Mouse (Mus musculus) ES-E14 (cell line): ENCODE results near the gene Pamr1.

Experiments
- CHD2 ChIP-seq: IDR thresholded peaks from 2 replicates; pipeline ENCODE4 v1.6.1; 2014; ENCODE audit warnings: mild to moderate bottlenecking, low read depth, low read length, inconsistent platforms
- HCFC1 ChIP-seq: IDR thresholded peaks from 2 replicates; pipeline ENCODE4 v1.6.1; 2012; ENCODE audit warnings: low read length, inconsistent platforms, borderline replicate concordance; ENCODE audit not compliant: insufficient read depth
- MAFK ChIP-seq: IDR thresholded peaks from 2 replicates; pipeline ENCODE4 v1.6.1; 2014; ENCODE audit warnings: mild to moderate bottlenecking, low read depth, low read length, inconsistent platforms; ENCODE audit not compliant: insufficient read depth
- ZC3H11A ChIP-seq: IDR thresholded peaks from 2 replicates; pipeline ENCODE4 v1.6.1; 2012; ENCODE audit warnings: low read depth, mild to moderate bottlenecking, inconsistent platforms, low read length, borderline replicate concordance
- ZNF384 ChIP-seq: IDR thresholded peaks from 2 replicates; pipeline ENCODE4 v1.6.1; 2012; ENCODE audit warnings: low read depth, low read length, inconsistent platforms

- no peak for TF ChIP-seq CHD2
- TF ChIP-seq MAFK = no peak
- no peak for TF ChIP-seq ZNF384
- TF ChIP-seq HCFC1 = no peak
- TF ChIP-seq ZC3H11A = no peak
Measured at GRCm38 (mm10) chr2:102655966-102656725, 106.3 kb downstream of the Pamr1 start.
